Mouse (Mus musculus): ENCODE data around the gene Zfp296. TPM values are rescaled to one million over a fixed set of nuclear protein-coding genes. Genes with fewer than 3 reads are reported as not detected.

Zfp296 gene
- polyA plus RNA-seq, 1 experiment from 2014 or later: 0.34 TPM

- Histone ChIP-seq H3K27ac (no peak overlapping the region), H3K27me3 (ENCODE audit: insufficient read depth, low read length) (no peaks in the 10 kb centered on the region), H3K9ac (ENCODE audit: low read depth, low read length) (no peak overlapping the region), H3K36me3 (ENCODE audit: insufficient read depth, low read length) (no peaks in the 10 kb centered on the region), H3K4me2 (ENCODE audit: low read length) (no peak overlapping the region), H3K4me3 (replicated peaks; ENCODE audit: low read depth, low read length) (no peak overlapping the region), H3K9me3 (replicated peaks; ENCODE audit: low read length) (no peaks in the 10 kb centered on the region), H3K4me1 (replicated peaks; ENCODE audit: insufficient read depth, low read length) (peaks cover 7% of the 10 kb centered on the region; the same call in 1 of the 2 replicates)
- DNase-seq (ENCODE audit: low spot score) (no peak), ATAC-seq (replicated peaks; ENCODE audit: low FRiP score, low read depth) (no peak)
- 56% methylated on average over 8 of the region's 8 CpGs for WGBS
- TF ChIP-seq CTCF (IDR thresholded peaks at IDR 0.05; ENCODE audit: low read depth): no peak
Observed at GRCm38 (mm10) chr7:19542155-19542691, 34.9 kb upstream of the Zfp296 start.

- peaks cover 7% of the 10 kb centered on the region; the same call in 1 of the 2 replicates for H3K4me1 ChIP-seq (replicated peaks; ENCODE audit: insufficient read depth, low read length)
- H3K27ac ChIP-seq: no peak overlapping the region
- no peaks in the 10 kb centered on the region for H3K27me3 ChIP-seq (ENCODE audit: insufficient read depth, low read length)
- H3K36me3 ChIP-seq (ENCODE audit: insufficient read depth, low read length): no peaks in the 10 kb centered on the region
- no peak overlapping the region for H3K9ac ChIP-seq (ENCODE audit: low read depth, low read length)
- ATAC-seq (replicated peaks; ENCODE audit: low FRiP score, low read depth): no peak
- no peak overlapping the region for H3K4me2 ChIP-seq (ENCODE audit: low read length)
- H3K4me3 ChIP-seq (replicated peaks; ENCODE audit: low read depth, low read length): no peak overlapping the region
- peak; percentile 57 for TF ChIP-seq CTCF (IDR thresholded peaks at IDR 0.05; ENCODE audit: low read depth)
- H3K9me3 ChIP-seq (replicated peaks; ENCODE audit: low read length): no peaks in the 10 kb centered on the region
- WGBS: 47% methylated on average over 6 of the region's 6 CpGs
- peak; percentile 42 for DNase-seq (ENCODE audit: low spot score)
Observed at GRCm38 (mm10) chr7:19543584-19543983, 33.5 kb upstream of the Zfp296 start.

GRCm38 (mm10) chr7:19546007-19546406 lies 31.1 kb upstream of the Zfp296 start:
- TF ChIP-seq CTCF (IDR thresholded peaks at IDR 0.05; ENCODE audit: low read depth): no peak
- Histone ChIP-seq H3K4me2 (ENCODE audit: low read length) (no peak overlapping the region), H3K4me3 (replicated peaks; ENCODE audit: low read depth, low read length) (no peak overlapping the region), H3K27me3 (ENCODE audit: insufficient read depth, low read length) (no peaks in the 10 kb centered on the region), H3K36me3 (ENCODE audit: insufficient read depth, low read length) (no peaks in the 10 kb centered on the region), H3K9me3 (replicated peaks; ENCODE audit: low read length) (no peaks in the 10 kb centered on the region), H3K27ac (no peak overlapping the region), H3K4me1 (replicated peaks; ENCODE audit: insufficient read depth, low read length) (peaks cover 7% of the 10 kb centered on the region; the same call in 1 of the 2 replicates), H3K9ac (ENCODE audit: low read depth, low read length) (no peak overlapping the region)
- DNase-seq (ENCODE audit: low spot score): peak; percentile 43
- 0 out of 2 replicates have a peak, but pooled peaks have one; percentile 22 for ATAC-seq (replicated peaks; ENCODE audit: low FRiP score, low read depth)
- 26% methylated on average over 3 of the region's 3 CpGs for WGBS

GRCm38 (mm10) chr7:19547344-19547969 lies 29.6 kb upstream of the Zfp296 start:
- H3K9ac ChIP-seq (ENCODE audit: low read depth, low read length): no peak overlapping the region
- TF ChIP-seq CTCF (IDR thresholded peaks at IDR 0.05; ENCODE audit: low read depth): no peak
- no peaks in the 10 kb centered on the region for H3K27me3 ChIP-seq (ENCODE audit: insufficient read depth, low read length)
- H3K4me1 ChIP-seq (replicated peaks; ENCODE audit: insufficient read depth, low read length): peaks cover 7% of the 10 kb centered on the region; the same call in 1 of the 2 replicates
- no peak overlapping the region for H3K4me3 ChIP-seq (replicated peaks; ENCODE audit: low read depth, low read length)
- ATAC-seq (replicated peaks; ENCODE audit: low FRiP score, low read depth) (no peak), DNase-seq (ENCODE audit: low spot score) (no peak)
- H3K36me3 ChIP-seq (ENCODE audit: insufficient read depth, low read length): no peaks in the 10 kb centered on the region
- H3K4me2 ChIP-seq (ENCODE audit: low read length): no peak overlapping the region
- H3K27ac ChIP-seq: no peak overlapping the region
- 79% methylated on average over 2 of the region's 2 CpGs for WGBS
- no peaks in the 10 kb centered on the region for H3K9me3 ChIP-seq (replicated peaks; ENCODE audit: low read length)

- Histone ChIP-seq H3K9me3 (replicated peaks; ENCODE audit: low read length) (no peaks in the 10 kb centered on the region), H3K36me3 (ENCODE audit: insufficient read depth, low read length) (0 out of 2 replicates have a peak, but pooled peaks cover 2% of the 10 kb centered on the region), H3K4me1 (replicated peaks; ENCODE audit: insufficient read depth, low read length) (peaks cover 7% of the 10 kb centered on the region; the same call in 1 of the 2 replicates), H3K4me2 (ENCODE audit: low read length) (no peak overlapping the region), H3K27me3 (ENCODE audit: insufficient read depth, low read length) (no peaks in the 10 kb centered on the region), H3K4me3 (replicated peaks; ENCODE audit: low read depth, low read length) (no peak overlapping the region), H3K27ac (no peak overlapping the region), H3K9ac (ENCODE audit: low read depth, low read length) (no peak overlapping the region)
- DNase-seq (ENCODE audit: low spot score) (no peak), ATAC-seq (replicated peaks; ENCODE audit: low FRiP score, low read depth) (no peak)
- TF ChIP-seq CTCF (IDR thresholded peaks at IDR 0.05; ENCODE audit: low read depth): no peak
- WGBS: 85% methylated on average over 10 of the region's 10 CpGs
Observed at GRCm38 (mm10) chr7:19549394-19549793, 27.7 kb upstream of the Zfp296 start.

- Histone ChIP-seq H3K27me3 (ENCODE audit: insufficient read depth, low read length) (no peaks in the 10 kb centered on the region), H3K4me1 (replicated peaks; ENCODE audit: insufficient read depth, low read length) (0 out of 2 replicates have a peak, but pooled peaks cover under 1% of the 10 kb centered on the region), H3K9me3 (replicated peaks; ENCODE audit: low read length) (no peaks in the 10 kb centered on the region), H3K36me3 (ENCODE audit: insufficient read depth, low read length) (0 out of 2 replicates have a peak, but pooled peaks cover 2% of the 10 kb centered on the region), H3K4me2 (ENCODE audit: low read length) (no peak overlapping the region), H3K9ac (ENCODE audit: low read depth, low read length) (no peak overlapping the region), H3K4me3 (replicated peaks; ENCODE audit: low read depth, low read length) (no peak overlapping the region), H3K27ac (no peak overlapping the region)
- TF ChIP-seq CTCF (IDR thresholded peaks at IDR 0.05; ENCODE audit: low read depth): no peak
- DNase-seq (ENCODE audit: low spot score) (no peak), ATAC-seq (replicated peaks; ENCODE audit: low FRiP score, low read depth) (no peak)
- WGBS: 64% methylated on average over 5 of the region's 5 CpGs
Observed at GRCm38 (mm10) chr7:19551634-19552033, 25.5 kb upstream of the Zfp296 start.
